Mouse (Mus musculus): ENCODE measurements at regions not wholly inside any gene's neighbourhood (a gene's known extent, or its start where the extent isn't known, plus 50 kb on each side); places are given as distances from the start of the nearest gene placed in this dataset.
A peak's percentile ranks its signal among the peaks of the same experiment; 100 is the strongest.

DNA sequence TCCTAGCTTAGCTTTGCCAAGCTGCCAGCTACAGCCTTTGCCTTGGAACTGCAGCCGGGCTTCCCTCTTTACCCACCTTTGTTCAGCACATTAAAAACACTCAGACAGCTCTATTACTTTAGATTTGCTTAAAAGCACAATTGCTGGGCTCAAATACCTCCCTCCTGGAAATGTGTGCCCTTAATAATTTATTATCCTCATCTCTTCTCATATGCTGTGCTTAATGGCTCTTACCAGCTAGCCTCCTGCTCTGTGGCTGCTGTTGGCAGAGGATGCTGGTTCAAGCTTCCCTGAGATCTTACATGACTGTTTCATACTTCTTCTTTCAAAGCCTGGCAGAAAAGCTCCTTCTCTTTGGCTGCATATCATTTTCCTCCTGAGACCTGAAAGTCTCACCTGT lies 378.1 kb upstream of the Cdh19 start:
- Histone ChIP-seq H3K27me3 (ENCODE audit: control insufficient read depth, insufficient read depth, low read length) (no peaks in the 10 kb centered on the region), H3K27ac (replicated peaks; ENCODE audit: low read depth, low read length) (no peak overlapping the region), H3K36me3 (ENCODE audit: control insufficient read depth, insufficient read depth, low read length) (no peaks in the 10 kb centered on the region), H3K9me3 (ENCODE audit: control insufficient read depth, low read length) (no peaks in the 10 kb centered on the region), H3K4me1 (ENCODE audit: control insufficient read depth, insufficient read depth, low read length) (no peaks in the 10 kb centered on the region), H3K9ac (replicated peaks; ENCODE audit: low read length) (no peak overlapping the region), H3K4me3 (replicated peaks; ENCODE audit: low read depth, low read length) (no peak overlapping the region), H3K4me2 (ENCODE audit: low read length) (no peak overlapping the region)
- no peak for ATAC-seq (ENCODE audit: low FRiP score, low TSS enrichment)
- 61% methylated on average over 1 of the region's 1 CpGs for WGBS
- peak; percentile 2 for DNase-seq

GRCm38 (mm10) chr1:111337927-111338326 lies 360.5 kb upstream of the Cdh19 start:
- ATAC-seq (ENCODE audit: low FRiP score, low TSS enrichment) (no peak), DNase-seq (no peak)
- Histone ChIP-seq H3K4me2 (ENCODE audit: low read length) (no peak overlapping the region), H3K36me3 (ENCODE audit: control insufficient read depth, insufficient read depth, low read length) (no peaks in the 10 kb centered on the region), H3K4me1 (ENCODE audit: control insufficient read depth, insufficient read depth, low read length) (no peaks in the 10 kb centered on the region), H3K27ac (replicated peaks; ENCODE audit: low read depth, low read length) (no peak overlapping the region), H3K9ac (replicated peaks; ENCODE audit: low read length) (no peak overlapping the region), H3K4me3 (replicated peaks; ENCODE audit: low read depth, low read length) (no peak overlapping the region), H3K9me3 (ENCODE audit: control insufficient read depth, low read length) (no peaks in the 10 kb centered on the region), H3K27me3 (ENCODE audit: control insufficient read depth, insufficient read depth, low read length) (no peaks in the 10 kb centered on the region)
- 68% methylated on average over 2 of the region's 2 CpGs for WGBS

- Histone ChIP-seq H3K27me3 (ENCODE audit: control insufficient read depth, insufficient read depth, low read length) (no peaks in the 10 kb centered on the region), H3K27ac (replicated peaks; ENCODE audit: low read depth, low read length) (no peak overlapping the region), H3K4me2 (ENCODE audit: low read length) (no peak overlapping the region), H3K9me3 (ENCODE audit: control insufficient read depth, low read length) (no peaks in the 10 kb centered on the region), H3K4me1 (ENCODE audit: control insufficient read depth, insufficient read depth, low read length) (no peaks in the 10 kb centered on the region), H3K9ac (replicated peaks; ENCODE audit: low read length) (no peak overlapping the region), H3K4me3 (replicated peaks; ENCODE audit: low read depth, low read length) (no peak overlapping the region), H3K36me3 (ENCODE audit: control insufficient read depth, insufficient read depth, low read length) (no peaks in the 10 kb centered on the region)
- WGBS: 94% methylated on average over 11 of the region's 11 CpGs
- ATAC-seq (ENCODE audit: low FRiP score, low TSS enrichment): no peak
- DNase-seq: no peak
Measured at GRCm38 (mm10) chr1:111302268-111302667, 324.9 kb upstream of the Cdh19 start.

DNA sequence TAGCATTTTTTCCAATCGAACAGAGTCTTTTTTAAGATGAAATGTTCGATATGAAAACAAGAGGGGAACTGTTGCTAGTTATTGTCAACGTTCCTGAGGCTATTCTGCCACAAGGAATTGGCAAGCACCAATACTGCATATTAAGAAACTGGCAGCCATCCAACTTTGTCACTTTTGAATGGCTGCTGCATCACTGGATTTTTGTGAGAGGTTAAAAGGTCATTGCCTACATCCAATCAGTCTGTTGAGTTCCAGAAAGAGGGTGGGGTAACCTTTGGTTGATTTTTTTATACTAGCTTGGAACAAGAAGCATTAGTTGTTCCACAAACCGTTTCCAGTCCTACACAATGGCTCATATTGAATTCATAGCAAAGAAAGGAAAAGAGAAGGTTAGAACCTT lies 309.0 kb upstream of the Cdh19 start:
- 63% methylated on average over 4 of the region's 4 CpGs for WGBS
- Histone ChIP-seq H3K36me3 (ENCODE audit: control insufficient read depth, insufficient read depth, low read length) (no peaks in the 10 kb centered on the region), H3K27ac (replicated peaks; ENCODE audit: low read depth, low read length) (no peak overlapping the region), H3K4me2 (ENCODE audit: low read length) (no peak overlapping the region), H3K9me3 (ENCODE audit: control insufficient read depth, low read length) (no peaks in the 10 kb centered on the region), H3K4me3 (replicated peaks; ENCODE audit: low read depth, low read length) (no peak overlapping the region), H3K9ac (replicated peaks; ENCODE audit: low read length) (no peak overlapping the region), H3K4me1 (ENCODE audit: control insufficient read depth, insufficient read depth, low read length) (no peaks in the 10 kb centered on the region), H3K27me3 (ENCODE audit: control insufficient read depth, insufficient read depth, low read length) (no peaks in the 10 kb centered on the region)
- DNase-seq: peak; percentile 36
- peak; percentile 37; the same call in 1 of the 2 replicates for ATAC-seq (ENCODE audit: low FRiP score, low TSS enrichment)

- Histone ChIP-seq H3K9me3 (ENCODE audit: control insufficient read depth, low read length) (no peaks in the 10 kb centered on the region), H3K4me1 (ENCODE audit: control insufficient read depth, insufficient read depth, low read length) (no peaks in the 10 kb centered on the region), H3K9ac (replicated peaks; ENCODE audit: low read length) (no peak overlapping the region), H3K27me3 (ENCODE audit: control insufficient read depth, insufficient read depth, low read length) (no peaks in the 10 kb centered on the region), H3K27ac (replicated peaks; ENCODE audit: low read depth, low read length) (no peak overlapping the region), H3K4me2 (ENCODE audit: low read length) (no peak overlapping the region), H3K4me3 (replicated peaks; ENCODE audit: low read depth, low read length) (no peak overlapping the region), H3K36me3 (ENCODE audit: control insufficient read depth, insufficient read depth, low read length) (no peaks in the 10 kb centered on the region)
- DNase-seq (no peak), ATAC-seq (ENCODE audit: low FRiP score, low TSS enrichment) (no peak)
- WGBS: 74% methylated on average over 3 of the region's 3 CpGs
Measured at GRCm38 (mm10) chr1:111285916-111286315, 308.5 kb upstream of the Cdh19 start.

DNA sequence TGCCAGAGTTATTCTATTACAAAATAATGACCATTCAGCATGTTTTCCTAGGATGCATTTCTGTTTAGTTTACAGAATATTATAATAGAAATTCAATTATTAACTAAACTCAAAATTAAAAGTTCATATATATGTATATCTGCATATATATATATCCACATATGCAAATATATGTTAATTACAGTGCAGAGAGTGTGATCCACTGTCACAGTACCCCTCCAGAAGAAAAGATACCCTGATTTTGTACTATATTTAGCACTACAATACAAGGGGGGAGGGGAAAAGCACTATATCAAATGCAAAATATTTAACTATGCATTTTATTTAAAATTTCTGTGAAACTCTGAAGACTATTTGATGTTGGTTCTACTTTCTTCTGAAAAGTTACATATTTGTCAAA lies 265.4 kb upstream of the Cdh19 start:
- no peak overlapping the region for H3K4me2 ChIP-seq (ENCODE audit: low read length)
- H3K9ac ChIP-seq (replicated peaks; ENCODE audit: low read length): no peak overlapping the region
- DNase-seq (no peak), ATAC-seq (ENCODE audit: low FRiP score, low TSS enrichment) (no peak; the same call in 1 of the 2 replicates)
- no peak overlapping the region for H3K4me3 ChIP-seq (replicated peaks; ENCODE audit: low read depth, low read length)
- H3K36me3 ChIP-seq (ENCODE audit: control insufficient read depth, insufficient read depth, low read length): no peaks in the 10 kb centered on the region
- H3K4me1 ChIP-seq (ENCODE audit: control insufficient read depth, insufficient read depth, low read length): no peaks in the 10 kb centered on the region
- H3K27me3 ChIP-seq (ENCODE audit: control insufficient read depth, insufficient read depth, low read length): no peaks in the 10 kb centered on the region
- no peaks in the 10 kb centered on the region for H3K9me3 ChIP-seq (ENCODE audit: control insufficient read depth, low read length)
- no peak overlapping the region for H3K27ac ChIP-seq (replicated peaks; ENCODE audit: low read depth, low read length)

- no peak overlapping the region for H3K4me2 ChIP-seq (ENCODE audit: low read length)
- H3K36me3 ChIP-seq (ENCODE audit: control insufficient read depth, insufficient read depth, low read length): no peaks in the 10 kb centered on the region
- H3K9ac ChIP-seq (replicated peaks; ENCODE audit: low read length): no peak overlapping the region
- no peak overlapping the region for H3K27ac ChIP-seq (replicated peaks; ENCODE audit: low read depth, low read length)
- H3K4me1 ChIP-seq (ENCODE audit: control insufficient read depth, insufficient read depth, low read length): no peaks in the 10 kb centered on the region
- ATAC-seq (ENCODE audit: low FRiP score, low TSS enrichment) (peak; percentile 69; the same call in 1 of the 2 replicates), DNase-seq (peak; percentile 92)
- 38% methylated on average over 1 of the region's 1 CpGs for WGBS
- no peak overlapping the region for H3K4me3 ChIP-seq (replicated peaks; ENCODE audit: low read depth, low read length)
- H3K27me3 ChIP-seq (ENCODE audit: control insufficient read depth, insufficient read depth, low read length): no peaks in the 10 kb centered on the region
- H3K9me3 ChIP-seq (ENCODE audit: control insufficient read depth, low read length): no peaks in the 10 kb centered on the region
Measured at GRCm38 (mm10) chr1:111242344-111242743, 265.0 kb upstream of the Cdh19 start.

All from midbrain, embryonic 14.5 days (tissue).